8 mouse cellular contexts compared by ENCODE assay signal in the genomic region with DNA sequence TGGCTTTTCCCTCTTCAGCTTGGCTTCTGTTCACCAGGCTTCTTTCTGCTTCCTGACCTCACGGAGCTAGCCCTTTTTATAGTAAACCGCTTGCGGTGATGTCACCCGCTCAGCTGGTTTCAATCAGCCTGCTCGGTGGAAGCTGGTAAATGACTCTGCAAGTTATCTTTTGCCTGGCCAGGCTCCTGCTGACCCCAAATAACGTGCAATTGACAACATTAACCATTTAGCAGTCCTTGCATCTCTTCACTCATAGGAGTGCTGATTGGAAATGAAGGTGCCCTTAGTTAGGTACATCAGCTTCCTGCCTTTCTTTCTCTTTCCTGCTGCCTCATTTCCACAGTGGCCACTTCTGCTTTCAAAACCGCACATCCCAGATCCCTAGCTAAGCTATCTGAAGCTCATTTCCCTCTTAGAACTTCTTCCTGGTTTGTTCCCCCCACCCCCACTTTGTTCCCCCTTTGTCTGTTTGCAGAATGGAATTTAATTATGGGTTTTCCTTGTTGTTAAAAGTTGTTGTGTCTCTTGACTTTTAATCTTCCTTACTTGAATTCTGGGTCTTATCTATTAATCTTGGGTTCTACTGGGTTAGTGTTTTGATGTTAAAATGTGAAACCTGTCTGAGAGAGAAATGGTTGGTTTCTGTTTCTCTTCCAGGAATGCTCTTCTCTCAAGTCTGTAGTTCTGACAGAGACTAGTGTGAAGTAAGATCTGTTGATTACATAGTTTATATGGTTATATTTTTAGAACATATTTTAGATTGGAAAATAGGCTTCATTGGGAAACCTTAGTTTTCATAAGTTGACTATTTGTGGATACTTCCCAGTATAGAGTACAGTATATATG. TPM values are rescaled to one million over a fixed set of nuclear protein-coding genes. Genes with fewer than 3 reads are reported as not detected.
A peak's percentile ranks its signal among the peaks of the same experiment; 100 is the strongest.
DNase-seq lines count a peak whose midpoint lies in the region; ATAC-seq lines count a peak whose summit lies in the region.

No protein-coding gene starts in this region.

- peak; percentile 35 to 75 for DNase-seq in adrenal gland, adult (ENCODE audit: inconsistent age in 2 of 2, low spot score in 1 of 2)
- DNase-seq in adrenal gland, postnatal 4 days (ENCODE audit: low spot score in 2 of 2), result no peak
- peak; percentile 22 for DNase-seq in T-cell, adult 2 months (ENCODE audit: low spot score)
- DNase-seq in embryo, embryonic 10.5 days (ENCODE audit: low spot score), result peak; percentile 67
- DNase-seq in left cerebral cortex, postnatal 4 days, result peak; percentile 5
- DNase-seq in spleen, adult 12 weeks (ENCODE audit: low spot score), result no peak

- H3K4me3 ChIP-seq in heart, embryonic 15.5 days, result peak overlapping the region; percentile 29
- peak overlapping the region; percentile 89 for H3K4me3 ChIP-seq in megakaryocyte, embryonic 14.5 days (replicated peaks)

- no peaks in the 10 kb centered on the region for H3K9me3 ChIP-seq in heart, embryonic 15.5 days (replicated peaks)
- no peaks in the 10 kb centered on the region for H3K9me3 ChIP-seq in megakaryocyte, embryonic 14.5 days

- peaks cover 28% of the 10 kb centered on the region for H3K4me1 ChIP-seq in heart, embryonic 15.5 days (replicated peaks)
- peaks cover 64% of the 10 kb centered on the region for H3K4me1 ChIP-seq in megakaryocyte, embryonic 14.5 days

- intact Hi-C loops in left cerebral cortex, postnatal 4 days (cut with DNase I), result no loop called here

- ATAC-seq in heart, embryonic 15.5 days (replicated peaks; ENCODE audit: insufficient number of reproducible peaks, insufficient read depth, low FRiP score, low read depth), result peak; percentile 74

- WGBS in heart, embryonic 15.5 days, result 8% methylated on average over 7 of the region's 7 CpGs

- no peaks in the 10 kb centered on the region for H3K36me3 ChIP-seq in heart, embryonic 15.5 days
- no peaks in the 10 kb centered on the region for H3K36me3 ChIP-seq in megakaryocyte, embryonic 14.5 days (replicated peaks; ENCODE audit: low read length)

- H3K27ac ChIP-seq in heart, embryonic 15.5 days, result peak overlapping the region; percentile 62

- H3K27me3 ChIP-seq in heart, embryonic 15.5 days, result no peaks in the 10 kb centered on the region
- H3K27me3 ChIP-seq in megakaryocyte, embryonic 14.5 days (replicated peaks), result no peaks in the 10 kb centered on the region

- H3K9ac ChIP-seq in heart, embryonic 15.5 days, result no peak overlapping the region

- peak overlapping the region; percentile 53 for H3K4me2 ChIP-seq in heart, embryonic 15.5 days

RNA-seq across cellular contexts. Expression of a gene that starts 55.6 kb away (rescaled TPM):
- total RNA-seq in adrenal gland, postnatal 4 days (2021), result 10 to 100 TPM; 62.0 to 63.1 TPM
- polyA plus RNA-seq in heart, embryonic 15.5 days (2015; fragmentation: Nextera tagmentation; extraction: Ambion mirVana), result 47.6 and 49.0 TPM in 2 replicates
- 100 to 1,000 TPM; 316 to 328 TPM for total RNA-seq in left cerebral cortex, postnatal 4 days (2021)
- 42.7 and 107 TPM in 2 replicates for polyA plus RNA-seq in megakaryocyte, embryonic 14.5 days (2012; ENCODE audit: insufficient read depth, low replicate concordance)

Comparison
In these comparisons a context has a peak if more than half of its experiments do, and no peak if none do; other contexts are left out.
1. DNase-seq: peak in adrenal gland, adult (2 of 2), T-cell, adult 2 months (single experiment), embryo, embryonic 10.5 days (single experiment) and left cerebral cortex, postnatal 4 days (single experiment); none in adrenal gland, postnatal 4 days (0 of 2) and spleen, adult 12 weeks (single experiment).
2. RNA of a gene that starts 55.6 kb away (total RNA-seq): 316 to 328 TPM in left cerebral cortex, postnatal 4 days; 62.0 to 63.1 TPM in adrenal gland, postnatal 4 days; every median in the first group is over 4 times any median in the second.